Mouse (Mus musculus) brain, embryonic 14.5 days (tissue): Measurements from ENCODE around the gene Ghrhr. TPM values are rescaled to one million over a fixed set of nuclear protein-coding genes. Genes with fewer than 3 reads are reported as not detected.

Experiments
- DNase-seq: peaks from one replicate; pipeline ENCODE4 v3.0.0-alpha.2; 2011; ENCODE audit warnings: low read depth
- CTCF ChIP-seq: fragments of 200-500 bp; IDR thresholded peaks from 2 replicates; pipeline ENCODE4 v1.5.1; 2012; ENCODE audit warnings: inconsistent platforms, mild to moderate bottlenecking, moderate library complexity, borderline replicate concordance; ENCODE audit not compliant: insufficient read depth, insufficient read length; ENCODE audit errors: extremely low read depth
- POLR2A ChIP-seq: fragments of 200-500 bp; IDR thresholded peaks from 2 replicates; pipeline ENCODE4 v1.6.1; 2012; ENCODE audit warnings: mild to moderate bottlenecking, inconsistent platforms, borderline replicate concordance; ENCODE audit not compliant: poor library complexity, insufficient read depth, insufficient read length, severe bottlenecking; ENCODE audit errors: extremely low read depth
- polyA plus RNA-seq: library from polyadenylated mRNA; depleted of rRNA; stranded (reverse); fragments of >200 nt; gene quantifications from 2 replicates; pipeline ENCODE4 v1.2.3, GENCODE M21; 2012; rRNA removed

The Ghrhr gene
- polyA plus RNA-seq, 1 experiment, result not detected

GRCm38 (mm10) chr6:55432121-55432520 lies 56.0 kb downstream of the Ghrhr start:
- no peak for DNase-seq
- TF ChIP-seq POLR2A (no peak), CTCF (no peak)

- peak; percentile 93 for DNase-seq
- TF ChIP-seq CTCF (no peak; the same call in 1 of the 2 replicates), POLR2A (no peak)
Measured at GRCm38 (mm10) chr6:55434360-55434759, 58.3 kb downstream of the Ghrhr start.

GRCm38 (mm10) chr6:55435266-55436159 lies 59.4 kb downstream of the Ghrhr start:
- no peak for TF ChIP-seq POLR2A
- no peak for TF ChIP-seq CTCF
- DNase-seq, result peak; percentile 92

GRCm38 (mm10) chr6:55437919-55438318 lies 61.8 kb downstream of the Ghrhr start:
- no peak for TF ChIP-seq POLR2A
- TF ChIP-seq CTCF, result no peak
- DNase-seq, result no peak

Other genes with a start within 250 kb of the Ghrhr start
- gene Crhr2, start 243.3 kb upstream of the Ghrhr start, polyA plus RNA-seq, result 1.9 and 2.1 TPM in 2 replicates
- not detected in 2 replicates for gene Inmt, start 201.3 kb upstream of the Ghrhr start, polyA plus RNA-seq
- 10.9 and 13.7 TPM in 2 replicates for gene Mindy4, start 172.9 kb upstream of the Ghrhr start, polyA plus RNA-seq
- 10.8 and 21.6 TPM in 2 replicates for gene Aqp1, start 39.9 kb upstream of the Ghrhr start, polyA plus RNA-seq
- gene Adcyap1r1, start 75.7 kb downstream of the Ghrhr start, polyA plus RNA-seq, result 44.6 and 69.0 TPM in 2 replicates